Mouse (Mus musculus) ES-Bruce4 (cell line): Measurements from ENCODE around the gene Fat2.

Source experiments
- CTCF ChIP-seq: IDR thresholded peaks from one replicate; pipeline ENCODE4 v1.8.1; 2011; ENCODE audit warnings: low read depth, low read length
- POLR2A ChIP-seq: IDR thresholded peaks from one replicate; pipeline ENCODE4 v1.8.1; 2011; ENCODE audit warnings: low read length; ENCODE audit not compliant: insufficient read depth

- no peak for TF ChIP-seq CTCF
- TF ChIP-seq POLR2A = no peak
Observed at GRCm38 (mm10) chr11:55315966-55316365, 20.4 kb downstream of the Fat2 start.
